Mouse (Mus musculus) forebrain, embryonic 10.5 days (tissue): Measurements from ENCODE around the gene Hspa8. TPM values are rescaled to one million over a fixed set of nuclear protein-coding genes. Genes with fewer than 3 reads are reported as not detected.
A peak's percentile ranks its signal among the peaks of the same experiment; 100 is the strongest.

Source experiments
- DNase-seq: peaks from one replicate; pipeline ENCODE4 v3.0.0-alpha.2; 2017; ENCODE audit warnings: low spot score; ENCODE audit errors: extremely low spot score
- H3K27ac ChIP-seq: fragments of 300-500 bp; sonication (generic); 2 replicates; pipeline ENCODE4 v1.5.1; 2016; ENCODE audit warnings: mild to moderate bottlenecking
- H3K27me3 ChIP-seq: fragments of 300-500 bp; sonication (generic); 2 replicates; pipeline ENCODE4 v1.6.1; 2016; ENCODE audit warnings: mild to moderate bottlenecking; ENCODE audit not compliant: poor library complexity, severe bottlenecking
- H3K36me3 ChIP-seq: fragments of 300-500 bp; sonication (generic); replicated peaks from 2 replicates; pipeline ENCODE4 v1.6.1; 2016; ENCODE audit warnings: mild to moderate bottlenecking, moderate library complexity
- H3K4me1 ChIP-seq: fragments of 300-500 bp; sonication (generic); 2 replicates; pipeline ENCODE4 v1.6.1; 2016
- H3K4me3 ChIP-seq: fragments of 300-500 bp; sonication (generic); 2 replicates; pipeline ENCODE4 v1.5.1; 2016; ENCODE audit warnings: mild to moderate bottlenecking, moderate library complexity
- H3K9me3 ChIP-seq: fragments of 300-500 bp; sonication (generic); 2 replicates; pipeline ENCODE4 v1.6.1; 2016; ENCODE audit warnings: mild to moderate bottlenecking, moderate library complexity
- WGBS: fragments of 180-500 bp; shearing (Covaris S2); methylation state at CpG from one replicate; pipeline ENCODE4 v1.1.7; 2016; 5-methylcytosine and 5-hydroxymethylcytosine counted together
- polyA plus RNA-seq: library from polyadenylated mRNA; unstranded; fragments of >200 nt; fragmentation: Nextera tagmentation; extraction: Ambion mirVana; gene quantifications from 2 replicates; pipeline ENCODE4 v1.2.1, GENCODE M21; 2016

The Hspa8 gene
- polyA plus RNA-seq, 1 experiment from 2014 or later: 3,411 TPM

GRCm38 (mm10) chr9:40839662-40840061, 38.9 kb downstream of the Hspa8 start:
- H3K9me3 ChIP-seq: no peaks in the 10 kb centered on the region
- H3K27me3 ChIP-seq: peaks cover 42% of the 10 kb centered on the region
- peaks cover 11% of the 10 kb centered on the region; the same call in 1 of the 2 replicates for H3K4me1 ChIP-seq
- 90% methylated on average over 3 of the region's 3 CpGs for WGBS
- no peaks in the 10 kb centered on the region for H3K36me3 ChIP-seq
- H3K27ac ChIP-seq: no peak overlapping the region
- DNase-seq: no peak
- no peak overlapping the region for H3K4me3 ChIP-seq

GRCm38 (mm10) chr9:40851515-40851914, 50.7 kb downstream of the Hspa8 start:
- Histone ChIP-seq H3K36me3 (no peaks in the 10 kb centered on the region), H3K4me1 (peaks cover 13% of the 10 kb centered on the region), H3K4me3 (no peak overlapping the region), H3K9me3 (no peaks in the 10 kb centered on the region), H3K27ac (no peak overlapping the region), H3K27me3 (peaks cover 89% of the 10 kb centered on the region)
- no peak for DNase-seq
- 41% methylated on average over 2 of the region's 2 CpGs for WGBS

- DNase-seq: peak; percentile 33
- H3K27ac ChIP-seq: no peak overlapping the region
- H3K27me3 ChIP-seq: peaks cover 99% of the 10 kb centered on the region
- 5% methylated on average over 21 of the region's 21 CpGs for WGBS
- peaks cover 17% of the 10 kb centered on the region for H3K4me1 ChIP-seq
- no peaks in the 10 kb centered on the region for H3K9me3 ChIP-seq
- H3K36me3 ChIP-seq: no peaks in the 10 kb centered on the region
- H3K4me3 ChIP-seq: peak overlapping the region; percentile 44
Measured at GRCm38 (mm10) chr9:40858461-40859160, 57.8 kb downstream of the Hspa8 start.

- peaks cover 17% of the 10 kb centered on the region for H3K4me1 ChIP-seq
- peak; percentile 45 for DNase-seq
- peaks cover 99% of the 10 kb centered on the region for H3K27me3 ChIP-seq
- no peak overlapping the region for H3K27ac ChIP-seq
- no peaks in the 10 kb centered on the region for H3K9me3 ChIP-seq
- peak overlapping the region; percentile 44 for H3K4me3 ChIP-seq
- WGBS: under 1% methylated on average over 9 of the region's 9 CpGs
- H3K36me3 ChIP-seq: no peaks in the 10 kb centered on the region
Measured at GRCm38 (mm10) chr9:40859196-40859595, 58.4 kb downstream of the Hspa8 start.

Other genes starting within 250 kb of the Hspa8 start
- gene Gm21915, start 130.4 kb upstream of the Hspa8 start, polyA plus RNA-seq: not detected in 2 replicates
- 14.7 and 15.4 TPM in 2 replicates for gene Clmp, start 115.0 kb upstream of the Hspa8 start, polyA plus RNA-seq
- 0.10 and 0.27 TPM in 2 replicates for gene Bsx, start 73.1 kb downstream of the Hspa8 start, polyA plus RNA-seq
- 0.12 and 0.26 TPM in 2 replicates for gene Jhy, start 163.1 kb downstream of the Hspa8 start, polyA plus RNA-seq
- gene Crtam, start 203.6 kb downstream of the Hspa8 start, polyA plus RNA-seq: 0.10 TPM in 1 of 2 replicates, not detected in the other